Mouse (Mus musculus): ENCODE data around the gene Brd3. TPM values are rescaled to one million over a fixed set of nuclear protein-coding genes. Genes with fewer than 3 reads are reported as not detected.
"Not testable (repeated sequence)": the region's sequence is repeated elsewhere in the genome, so short reads cannot be mapped to it uniquely, and the experiment has no call there.

The Brd3 gene
- polyA plus RNA-seq (2012), result 7.7 and 11.4 TPM in 2 replicates

DNA sequence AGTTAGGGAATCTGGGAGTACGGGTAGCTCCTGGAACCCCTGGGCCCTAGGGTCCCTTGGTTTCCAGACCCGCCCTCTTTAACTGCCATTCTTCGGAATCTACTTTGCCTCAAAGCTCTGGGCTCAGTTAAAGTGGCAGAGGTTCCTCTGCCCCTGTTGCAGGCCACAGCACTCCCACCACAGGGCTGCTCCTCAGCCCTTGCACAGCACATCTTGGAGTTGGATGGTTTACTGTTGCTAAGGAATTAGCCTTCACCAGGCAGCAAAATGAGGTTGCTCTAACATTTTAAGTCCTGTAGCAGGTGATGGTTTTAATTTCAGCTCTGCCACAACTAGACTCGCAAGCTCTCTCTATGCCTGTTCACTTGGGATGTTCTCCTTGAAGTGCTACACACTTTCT, at the start of gene Brd3:
Gene Brd3 (minus strand): TSS at position 101 of the 400 bp plus-strand sequence.
- Histone ChIP-seq H3K27me3 (ENCODE audit: control insufficient read depth) (no peaks in the 10 kb centered on the region), H3K9me3 (ENCODE audit: control insufficient read depth, low read length) (peaks cover 5% of the 10 kb centered on the region), H3K36me3 (ENCODE audit: control insufficient read depth) (no peaks in the 10 kb centered on the region), H3K4me3 (replicated peaks) (no peak within 1 kb of the TSS), H3K4me1 (ENCODE audit: control insufficient read depth) (peaks cover 35% of the 10 kb centered on the region)
- TF ChIP-seq GATA1 (IDR thresholded peaks at IDR 0.05; ENCODE audit: low read length) (no peak), TAL1 (IDR thresholded peaks at IDR 0.05; ENCODE audit: low read length) (no peak)

DNA sequence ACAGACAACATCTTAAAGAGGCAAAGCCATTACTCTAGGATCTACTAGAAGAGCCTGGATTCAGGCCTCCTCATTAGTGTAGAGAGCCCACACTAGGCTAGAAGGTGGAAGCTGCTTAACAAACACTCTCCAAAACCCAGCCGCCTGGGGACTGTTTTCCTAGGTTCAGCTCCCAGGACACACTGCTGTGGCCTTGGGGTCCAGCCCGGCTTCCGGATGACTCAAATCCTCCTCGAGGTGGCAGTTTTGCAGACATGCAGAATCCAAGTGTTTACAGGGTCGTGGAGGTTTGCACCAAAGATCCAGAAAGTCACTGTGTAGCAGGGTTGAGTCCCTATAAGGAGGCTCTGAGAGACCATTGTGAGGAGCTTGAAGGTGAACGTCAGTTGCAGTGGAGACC, 49.5 kb upstream of the Brd3 start:
- Histone ChIP-seq H3K27me3 (ENCODE audit: control insufficient read depth) (no peaks in the 10 kb centered on the region), H3K9me3 (ENCODE audit: control insufficient read depth, low read length) (no peaks in the 10 kb centered on the region), H3K4me1 (ENCODE audit: control insufficient read depth) (no peaks in the 10 kb centered on the region; the same call in 1 of the 2 replicates), H3K4me3 (replicated peaks) (no peak overlapping the region), H3K36me3 (ENCODE audit: control insufficient read depth) (no peaks in the 10 kb centered on the region)
- TF ChIP-seq GATA1 (IDR thresholded peaks at IDR 0.05; ENCODE audit: low read length) (no peak), TAL1 (IDR thresholded peaks at IDR 0.05; ENCODE audit: low read length) (no peak)

DNA sequence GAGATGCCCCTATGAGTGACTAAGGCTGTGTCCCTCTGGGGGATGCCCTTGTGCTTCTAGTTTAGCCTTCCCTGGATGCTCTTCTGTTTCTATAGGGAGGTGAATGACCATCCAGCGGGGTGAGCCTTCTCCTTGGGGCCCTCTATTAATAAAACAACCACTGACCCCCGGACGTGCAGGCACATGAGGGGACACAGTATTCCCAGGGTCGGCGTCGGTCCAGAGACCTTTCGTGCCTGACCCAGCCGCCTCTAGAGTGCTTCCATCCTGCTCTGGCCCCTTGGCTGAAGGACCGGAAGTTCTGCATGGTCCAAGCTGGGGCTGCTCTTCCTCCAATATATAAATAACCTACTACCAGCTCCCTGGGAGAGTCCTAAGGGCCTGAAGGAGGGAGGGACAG, 46.8 kb upstream of the Brd3 start:
- no peaks in the 10 kb centered on the region for H3K36me3 ChIP-seq (ENCODE audit: control insufficient read depth)
- no peak overlapping the region for H3K4me3 ChIP-seq (replicated peaks)
- H3K27me3 ChIP-seq (ENCODE audit: control insufficient read depth), result no peaks in the 10 kb centered on the region
- no peaks in the 10 kb centered on the region; the same call in 1 of the 2 replicates for H3K4me1 ChIP-seq (ENCODE audit: control insufficient read depth)
- H3K9me3 ChIP-seq (ENCODE audit: control insufficient read depth, low read length), result no peaks in the 10 kb centered on the region
- no peak for TF ChIP-seq TAL1 (IDR thresholded peaks at IDR 0.05; ENCODE audit: low read length)
- no peak for TF ChIP-seq GATA1 (IDR thresholded peaks at IDR 0.05; ENCODE audit: low read length)

DNA sequence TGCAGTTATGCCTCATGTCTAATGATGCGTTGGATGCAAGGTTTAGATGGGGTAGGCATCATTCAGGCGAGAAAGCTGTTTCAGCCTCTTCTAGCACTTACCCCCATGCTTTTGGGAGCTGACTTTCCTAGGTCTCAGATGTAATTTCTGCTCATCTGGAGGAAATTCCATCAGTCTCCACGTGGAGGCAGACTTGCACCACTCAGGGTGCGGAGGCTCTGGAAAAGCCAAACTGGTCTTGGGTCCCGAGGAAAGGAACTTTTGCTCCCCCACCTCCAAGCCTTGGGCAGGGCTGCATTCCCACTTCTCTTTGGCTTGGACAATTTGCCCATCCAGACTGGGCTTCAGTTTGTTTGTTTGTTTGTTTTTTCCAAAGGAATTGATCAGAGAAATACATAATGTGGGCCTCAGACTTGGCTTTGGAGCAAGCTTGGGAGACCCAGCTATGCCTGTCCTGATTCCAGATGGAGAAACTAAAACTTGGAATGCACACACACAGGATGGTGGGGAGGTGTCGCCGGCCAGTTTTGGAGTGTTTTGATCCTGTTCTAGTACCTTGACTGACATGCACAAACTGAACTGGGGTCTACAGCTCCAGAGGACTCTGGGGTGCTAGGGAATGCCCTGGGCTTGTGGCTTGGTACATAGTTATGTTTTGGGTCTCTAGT, 45.3 kb upstream of the Brd3 start:
- TF ChIP-seq GATA1 (IDR thresholded peaks at IDR 0.05; ENCODE audit: low read length) (no peak), TAL1 (IDR thresholded peaks at IDR 0.05; ENCODE audit: low read length) (no peak)
- Histone ChIP-seq H3K27me3 (ENCODE audit: control insufficient read depth) (no peaks in the 10 kb centered on the region), H3K9me3 (ENCODE audit: control insufficient read depth, low read length) (peaks cover 2% of the 10 kb centered on the region; the same call in 1 of the 2 replicates), H3K4me1 (ENCODE audit: control insufficient read depth) (no peaks in the 10 kb centered on the region; the same call in 1 of the 2 replicates), H3K36me3 (ENCODE audit: control insufficient read depth) (no peaks in the 10 kb centered on the region), H3K4me3 (replicated peaks) (no peak overlapping the region)

DNA sequence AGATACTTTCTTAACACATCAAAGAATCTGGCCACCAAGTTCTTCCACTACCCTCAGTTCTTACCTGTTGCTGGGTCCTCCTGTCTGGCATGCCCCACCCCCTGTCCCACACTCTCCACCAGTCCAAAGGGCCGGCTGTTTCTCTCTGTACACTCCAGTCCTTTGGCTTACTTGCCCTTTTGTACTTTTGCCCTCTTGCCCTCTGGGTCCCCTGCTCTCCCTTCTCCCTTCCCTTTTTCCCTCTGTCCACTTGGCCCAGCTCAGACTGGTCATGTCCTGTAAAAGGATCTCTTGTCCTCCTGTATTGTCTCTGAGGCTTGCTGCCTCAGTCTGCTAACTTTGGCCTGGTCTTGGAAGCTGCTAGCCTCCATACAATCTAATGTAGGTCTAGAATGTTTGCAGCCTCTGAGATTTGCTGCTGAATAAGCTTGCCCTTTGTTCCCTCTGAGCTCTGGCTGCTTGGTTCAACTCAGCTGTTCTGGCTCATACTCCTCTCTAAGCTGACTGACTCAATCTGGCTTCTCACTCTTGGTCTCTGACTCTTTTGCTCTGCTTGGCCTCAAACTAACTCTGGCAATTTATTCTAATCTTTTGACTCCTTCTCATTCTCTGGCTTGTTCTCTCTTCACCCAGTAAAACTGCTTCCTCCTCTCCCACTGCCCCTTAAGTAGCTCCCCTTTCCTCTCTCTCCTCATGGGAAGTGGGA, 41.4 kb upstream of the Brd3 start:
- TF ChIP-seq TAL1 (IDR thresholded peaks at IDR 0.05; ENCODE audit: low read length), result no peak
- no peak for TF ChIP-seq GATA1 (IDR thresholded peaks at IDR 0.05; ENCODE audit: low read length)
- no peaks in the 10 kb centered on the region for H3K27me3 ChIP-seq (ENCODE audit: control insufficient read depth)
- peaks cover 2% of the 10 kb centered on the region; the same call in 1 of the 2 replicates for H3K9me3 ChIP-seq (ENCODE audit: control insufficient read depth, low read length)
- H3K4me3 ChIP-seq (replicated peaks), result no peak overlapping the region
- H3K4me1 ChIP-seq (ENCODE audit: control insufficient read depth), result no peaks in the 10 kb centered on the region
- peaks cover 4% of the 10 kb centered on the region; the same call in 1 of the 2 replicates for H3K36me3 ChIP-seq (ENCODE audit: control insufficient read depth)

DNA sequence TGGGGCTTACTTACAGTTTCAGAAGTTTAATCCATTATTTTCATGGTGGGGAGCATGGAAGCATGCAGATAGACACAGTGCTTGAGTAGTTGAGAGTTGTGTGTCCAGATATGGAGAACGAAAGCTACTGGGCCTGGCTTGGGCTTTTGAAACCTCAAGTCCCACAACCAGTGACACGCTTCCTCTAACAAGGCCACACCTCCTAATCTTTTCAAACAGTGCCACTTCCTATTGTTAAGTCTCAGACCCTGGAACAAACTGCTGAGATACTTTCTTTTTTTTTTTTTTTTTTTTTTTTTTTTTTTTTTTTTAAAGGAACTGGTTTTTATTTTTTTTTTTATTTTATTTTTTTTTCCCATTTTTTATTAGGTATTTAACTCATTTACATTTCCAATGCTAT, 40.5 kb upstream of the Brd3 start:
- Histone ChIP-seq H3K4me3 (replicated peaks) (no peak overlapping the region), H3K4me1 (ENCODE audit: control insufficient read depth) (no peaks in the 10 kb centered on the region)
- TF ChIP-seq TAL1 (IDR thresholded peaks at IDR 0.05; ENCODE audit: low read length), result no peak
- TF ChIP-seq GATA1 (IDR thresholded peaks at IDR 0.05; ENCODE audit: low read length), result no peak

DNA sequence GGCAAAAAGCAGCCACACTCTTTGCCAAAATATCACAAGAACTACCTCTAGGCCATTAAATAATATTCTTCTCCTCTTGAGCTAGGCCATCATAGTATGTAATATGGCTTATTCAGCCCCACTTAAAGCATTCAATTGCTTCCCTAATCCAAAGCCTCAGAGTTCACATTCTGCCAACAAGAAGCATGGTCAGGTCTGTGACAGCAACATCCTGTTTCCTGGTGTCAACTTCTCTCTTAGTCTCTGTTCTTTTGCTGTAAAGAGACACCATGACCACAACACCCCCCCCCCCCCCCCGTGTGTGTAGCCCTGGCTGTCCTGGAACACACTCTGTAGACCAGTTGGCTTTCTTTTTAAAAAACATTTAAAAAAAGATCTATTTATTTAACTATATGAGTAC, 39.9 kb upstream of the Brd3 start:
- Histone ChIP-seq H3K4me1 (ENCODE audit: control insufficient read depth) (no peaks in the 10 kb centered on the region), H3K9me3 (ENCODE audit: control insufficient read depth, low read length) (peaks cover 2% of the 10 kb centered on the region; the same call in 1 of the 2 replicates), H3K4me3 (replicated peaks) (no peak overlapping the region), H3K36me3 (ENCODE audit: control insufficient read depth) (peaks cover 6% of the 10 kb centered on the region; the same call in 1 of the 2 replicates), H3K27me3 (ENCODE audit: control insufficient read depth) (no peaks in the 10 kb centered on the region)
- TF ChIP-seq TAL1 (IDR thresholded peaks at IDR 0.05; ENCODE audit: low read length) (no peak), GATA1 (IDR thresholded peaks at IDR 0.05; ENCODE audit: low read length) (no peak)

More for the DNA sequence above, 40.5 kb upstream of the Brd3 start:
- peaks cover 2% of the 10 kb centered on the region; the same call in 1 of the 2 replicates for H3K9me3 ChIP-seq (ENCODE audit: control insufficient read depth, low read length)
- no peaks in the 10 kb centered on the region for H3K27me3 ChIP-seq (ENCODE audit: control insufficient read depth)
- peaks cover 5% of the 10 kb centered on the region; the same call in 1 of the 2 replicates for H3K36me3 ChIP-seq (ENCODE audit: control insufficient read depth)

DNA sequence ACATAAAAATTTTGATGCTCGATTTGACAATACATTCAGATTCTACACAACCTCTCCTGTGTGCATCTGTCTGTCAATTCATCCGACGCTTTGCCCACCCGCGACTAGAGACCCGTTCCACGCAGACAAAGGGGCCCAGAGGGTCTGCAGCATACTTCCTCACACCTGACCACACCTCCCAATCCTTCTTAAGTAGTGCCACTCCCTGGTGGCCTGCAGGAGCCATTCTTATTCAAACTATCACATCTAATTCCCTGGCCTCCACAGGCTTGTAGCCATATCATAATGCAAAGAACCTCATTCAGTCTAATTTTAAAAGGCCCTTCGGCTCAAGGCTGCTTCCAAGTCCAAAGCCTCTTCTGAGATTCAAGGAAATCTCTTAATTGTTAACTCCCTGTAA, 38.6 kb upstream of the Brd3 start:
- not testable (repeated sequence) for H3K4me1 ChIP-seq (ENCODE audit: control insufficient read depth); H3K36me3 ChIP-seq (ENCODE audit: control insufficient read depth)

DNA sequence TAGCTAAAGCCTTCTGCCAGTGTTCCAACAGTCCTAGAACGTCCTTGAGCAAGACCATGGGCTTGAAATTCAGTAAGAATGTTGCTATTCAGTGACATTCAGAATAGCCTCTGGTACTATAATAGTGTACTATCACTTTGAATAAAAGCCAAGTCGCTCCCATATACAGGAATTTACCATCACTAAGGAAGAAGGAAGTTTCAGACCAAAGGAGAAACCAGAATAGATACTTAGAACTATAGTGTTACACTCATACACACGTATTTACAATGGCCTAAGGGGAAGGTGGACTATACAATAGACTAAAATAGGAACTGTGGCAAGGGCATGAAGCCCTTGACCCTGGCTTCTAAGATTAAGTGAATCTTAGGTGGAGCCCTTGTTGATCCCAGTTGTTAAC, 38.1 kb upstream of the Brd3 start:
- H3K9me3 ChIP-seq (ENCODE audit: control insufficient read depth, low read length); H3K36me3 ChIP-seq (ENCODE audit: control insufficient read depth); H3K27me3 ChIP-seq (ENCODE audit: control insufficient read depth); H3K4me3 ChIP-seq (replicated peaks): not testable (repeated sequence)
- peaks cover 15% of the 10 kb centered on the region for H3K4me1 ChIP-seq (ENCODE audit: control insufficient read depth)

More for the DNA sequence above, 38.6 kb upstream of the Brd3 start:
- not testable (repeated sequence) for H3K9me3 ChIP-seq (ENCODE audit: control insufficient read depth, low read length); H3K4me3 ChIP-seq (replicated peaks); H3K27me3 ChIP-seq (ENCODE audit: control insufficient read depth)
